Mouse (Mus musculus) midbrain, embryonic 13.5 days (tissue): ENCODE measurements around the gene Ccna1. TPM values are rescaled to one million over a fixed set of nuclear protein-coding genes. Genes with fewer than 3 reads are reported as not detected.

ENCODE experiments used
- ATAC-seq: fragments of 200-750 bp; cut with Nextera tagmentation; 2 replicates; pipeline ENCODE4 v1.8.0; 2017; ENCODE audit warnings: mild to moderate bottlenecking, moderate TSS enrichment, moderate library complexity
- H3K27ac ChIP-seq: fragments of 300-500 bp; sonication (generic); 2 replicates; pipeline ENCODE4 v1.5.1; 2015; ENCODE audit warnings: inconsistent platforms, mild to moderate bottlenecking, moderate library complexity
- H3K27me3 ChIP-seq: fragments of 300-500 bp; sonication (generic); 2 replicates; pipeline ENCODE4 v1.6.1; 2015; ENCODE audit warnings: mild to moderate bottlenecking, inconsistent platforms
- H3K36me3 ChIP-seq: fragments of 300-500 bp; sonication (generic); 2 replicates; pipeline ENCODE4 v1.6.1; 2015; ENCODE audit warnings: mild to moderate bottlenecking, inconsistent platforms
- H3K4me1 ChIP-seq: fragments of 300-500 bp; sonication (generic); replicated peaks from 2 replicates; pipeline ENCODE4 v1.6.1; 2015; ENCODE audit warnings: inconsistent platforms
- H3K4me2 ChIP-seq: fragments of 300-500 bp; sonication (generic); replicated peaks from 2 replicates; pipeline ENCODE4 v1.6.1; 2015; ENCODE audit warnings: moderate library complexity, mild to moderate bottlenecking, inconsistent platforms
- H3K4me3 ChIP-seq: fragments of 300-500 bp; sonication (generic); replicated peaks from 2 replicates; pipeline ENCODE4 v1.5.1; 2015; ENCODE audit warnings: mild to moderate bottlenecking, inconsistent platforms
- H3K9ac ChIP-seq: fragments of 300-500 bp; sonication (generic); replicated peaks from 2 replicates; pipeline ENCODE4 v1.6.1; 2015; ENCODE audit warnings: mild to moderate bottlenecking, inconsistent platforms
- H3K9me3 ChIP-seq: fragments of 300-500 bp; sonication (generic); 2 replicates; pipeline ENCODE4 v1.6.1; 2016; ENCODE audit warnings: mild to moderate bottlenecking, inconsistent platforms
- WGBS: fragments of 180-500 bp; shearing (Covaris S2); methylation state at CpG from one replicate; pipeline ENCODE4 v1.1.7; 2015; 5-methylcytosine and 5-hydroxymethylcytosine counted together
- polyA plus RNA-seq: library from polyadenylated mRNA; unstranded; fragments of >200 nt; fragmentation: Nextera tagmentation; extraction: Ambion mirVana; gene quantifications from 2 replicates; pipeline ENCODE4 v1.2.1, GENCODE M21; 2015

The Ccna1 gene
- polyA plus RNA-seq, 1 experiment from 2014 or later, result 2.0 TPM

DNA sequence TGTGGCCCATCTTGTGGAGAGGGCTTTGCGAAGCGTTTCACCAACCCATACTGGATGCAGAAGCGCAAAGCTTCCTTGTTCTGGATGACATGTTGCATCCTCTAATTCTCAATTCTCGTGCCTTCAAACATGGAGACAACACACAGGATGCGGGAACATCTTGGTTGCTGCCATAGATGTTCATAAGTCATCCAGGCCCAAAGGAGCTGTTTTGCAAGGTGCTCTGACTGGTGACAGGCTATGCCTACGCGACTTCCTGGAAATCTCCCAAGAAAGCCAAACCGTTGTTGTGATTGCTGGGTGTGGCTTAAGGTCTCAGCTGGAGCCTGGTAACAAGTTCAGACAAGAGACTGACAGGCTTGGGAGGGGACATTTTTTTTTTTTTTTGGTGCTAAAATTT, 1.1 kb upstream of the Ccna1 start:
- 71% methylated on average over 8 of the region's 8 CpGs for WGBS
- H3K27me3 ChIP-seq, result peaks cover 31% of the 10 kb centered on the region
- ATAC-seq, result no peak

DNA sequence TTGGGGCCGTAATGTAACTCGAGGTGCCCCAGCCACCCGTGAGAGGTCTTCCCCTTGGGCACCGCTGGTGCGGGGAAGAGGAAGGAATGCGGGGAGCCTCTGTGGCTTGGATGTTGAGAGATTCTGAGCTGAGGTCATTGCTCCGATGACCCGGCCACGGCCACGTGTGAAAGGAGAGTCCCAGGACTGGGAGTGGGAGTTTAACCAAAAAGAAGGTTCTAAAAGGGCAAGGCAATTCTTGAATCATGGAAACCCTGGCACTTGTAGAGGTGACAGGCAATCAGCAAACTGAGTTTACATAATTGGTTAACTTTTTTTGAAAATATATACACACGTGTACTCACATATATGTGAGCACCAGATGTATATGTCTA, 433 bp upstream of the Ccna1 start:
- WGBS, result 6% methylated on average over 11 of the region's 11 CpGs
- no peak for ATAC-seq
- no peak overlapping the region for H3K27ac ChIP-seq
- peak overlapping the region; percentile 78 for H3K9ac ChIP-seq
- peaks cover 32% of the 10 kb centered on the region for H3K27me3 ChIP-seq
- H3K4me3 ChIP-seq, result peak overlapping the region; percentile 67
- H3K36me3 ChIP-seq, result no peaks in the 10 kb centered on the region
- H3K4me2 ChIP-seq, result peak overlapping the region; percentile 98
- H3K9me3 ChIP-seq, result no peaks in the 10 kb centered on the region
- H3K4me1 ChIP-seq, result peaks cover 12% of the 10 kb centered on the region

More for the DNA sequence above, 1.1 kb upstream of the Ccna1 start:
- no peak overlapping the region for H3K9ac ChIP-seq
- no peaks in the 10 kb centered on the region for H3K36me3 ChIP-seq
- peaks cover 12% of the 10 kb centered on the region for H3K4me1 ChIP-seq
- no peak overlapping the region for H3K27ac ChIP-seq
- no peak overlapping the region for H3K4me2 ChIP-seq
- no peak overlapping the region for H3K4me3 ChIP-seq
- no peaks in the 10 kb centered on the region for H3K9me3 ChIP-seq

DNA sequence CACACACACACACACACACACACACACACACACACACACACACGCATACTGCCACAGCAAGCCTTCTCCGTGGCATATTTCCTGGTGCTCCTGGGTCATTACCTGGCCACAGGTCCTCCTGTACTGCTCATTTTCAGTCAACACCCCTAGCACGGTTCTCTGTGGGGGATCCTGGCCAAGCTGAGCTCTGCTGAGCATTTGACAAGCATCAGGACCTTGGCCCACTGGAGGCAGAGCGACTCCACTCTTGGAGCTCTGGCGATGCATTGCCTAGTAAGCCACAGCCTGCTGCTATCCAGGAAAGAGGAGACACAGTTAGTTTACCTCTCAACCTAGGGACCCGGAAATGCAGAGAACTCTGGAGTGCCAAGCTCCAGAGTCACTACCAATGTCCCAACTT, 1.1 kb downstream of the Ccna1 start:
- Histone ChIP-seq H3K4me3 (peak overlapping the region; percentile 67; the same call in 1 of the 2 replicates), H3K9me3 (no peaks in the 10 kb centered on the region), H3K9ac (0 out of 2 replicates have a peak overlapping the region, but pooled peaks have one; percentile 78), H3K27me3 (peaks cover 36% of the 10 kb centered on the region), H3K27ac (no peak overlapping the region), H3K36me3 (no peaks in the 10 kb centered on the region), H3K4me1 (peaks cover 12% of the 10 kb centered on the region), H3K4me2 (peak overlapping the region; percentile 98)
- ATAC-seq, result no peak
- 46% methylated on average over 6 of the region's 6 CpGs for WGBS

DNA sequence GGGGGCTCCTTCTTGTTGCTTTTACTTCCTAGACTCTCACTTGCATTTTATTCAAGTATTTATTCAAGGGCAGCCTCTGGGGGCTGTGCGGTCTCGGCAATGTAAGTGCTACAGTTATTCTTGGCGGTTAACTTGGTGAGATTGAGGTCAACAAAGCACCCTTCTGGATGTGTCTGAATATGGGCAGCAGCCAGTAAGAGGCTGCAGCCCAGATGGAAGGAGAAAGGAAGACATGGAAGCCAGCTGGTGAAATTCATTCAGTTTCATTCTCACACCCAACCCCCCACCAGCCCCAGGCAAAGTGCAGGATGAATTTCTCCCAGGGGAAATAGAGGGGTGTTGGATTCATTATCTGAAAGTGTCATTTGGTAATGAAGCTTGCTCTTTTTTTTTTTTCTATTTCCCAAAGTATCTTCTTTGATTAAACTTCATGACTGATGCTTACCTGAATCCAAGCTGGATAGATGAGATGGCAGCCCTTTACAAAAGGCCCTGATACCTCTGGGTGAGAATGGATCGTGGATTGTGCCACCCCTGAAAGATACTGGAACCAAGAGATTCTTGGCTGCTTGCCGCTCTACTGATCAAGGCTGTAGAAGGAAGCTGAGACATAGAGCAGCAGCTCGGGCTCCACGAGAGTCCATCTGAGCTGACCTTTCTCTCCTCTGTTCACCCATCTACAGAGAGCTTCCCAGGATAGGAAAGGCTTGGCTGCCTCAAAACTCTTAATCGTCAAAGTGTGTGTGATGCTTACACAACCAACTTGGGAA, 10.5 kb downstream of the Ccna1 start:
- no peak overlapping the region for H3K9ac ChIP-seq
- peaks cover 8% of the 10 kb centered on the region for H3K4me1 ChIP-seq
- no peak overlapping the region for H3K4me3 ChIP-seq
- no peak overlapping the region for H3K27ac ChIP-seq
- H3K27me3 ChIP-seq, result no peaks in the 10 kb centered on the region
- no peak overlapping the region for H3K4me2 ChIP-seq
- 68% methylated on average over 8 of the region's 8 CpGs for WGBS
- H3K36me3 ChIP-seq, result no peaks in the 10 kb centered on the region
- ATAC-seq, result no peak
- no peaks in the 10 kb centered on the region for H3K9me3 ChIP-seq

DNA sequence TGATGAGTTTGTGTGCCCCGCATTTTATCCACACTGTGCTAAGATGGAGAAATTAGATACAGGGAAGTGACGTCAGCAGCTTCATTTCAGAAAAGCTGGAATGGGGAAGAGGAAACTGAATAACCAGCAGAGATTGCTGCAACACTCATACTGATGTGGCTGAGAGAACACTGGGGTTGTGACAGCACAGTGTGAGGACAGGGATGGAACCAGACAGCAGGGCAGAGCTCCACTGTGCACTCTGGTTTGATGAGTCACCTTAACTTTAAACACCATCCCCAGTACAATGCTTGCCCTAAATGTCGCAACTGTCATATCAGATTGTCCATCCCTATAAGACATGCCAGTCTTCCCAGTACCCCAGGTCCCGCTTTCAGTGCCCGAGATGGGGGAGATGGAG, 17.7 kb downstream of the Ccna1 start:
- Histone ChIP-seq H3K4me1 (no peaks in the 10 kb centered on the region), H3K4me3 (no peak overlapping the region), H3K9ac (no peak overlapping the region), H3K4me2 (no peak overlapping the region), H3K9me3 (no peaks in the 10 kb centered on the region), H3K36me3 (no peaks in the 10 kb centered on the region), H3K27me3 (no peaks in the 10 kb centered on the region), H3K27ac (no peak overlapping the region)
- ATAC-seq, result no peak
- 87% methylated on average over 5 of the region's 5 CpGs for WGBS

DNA sequence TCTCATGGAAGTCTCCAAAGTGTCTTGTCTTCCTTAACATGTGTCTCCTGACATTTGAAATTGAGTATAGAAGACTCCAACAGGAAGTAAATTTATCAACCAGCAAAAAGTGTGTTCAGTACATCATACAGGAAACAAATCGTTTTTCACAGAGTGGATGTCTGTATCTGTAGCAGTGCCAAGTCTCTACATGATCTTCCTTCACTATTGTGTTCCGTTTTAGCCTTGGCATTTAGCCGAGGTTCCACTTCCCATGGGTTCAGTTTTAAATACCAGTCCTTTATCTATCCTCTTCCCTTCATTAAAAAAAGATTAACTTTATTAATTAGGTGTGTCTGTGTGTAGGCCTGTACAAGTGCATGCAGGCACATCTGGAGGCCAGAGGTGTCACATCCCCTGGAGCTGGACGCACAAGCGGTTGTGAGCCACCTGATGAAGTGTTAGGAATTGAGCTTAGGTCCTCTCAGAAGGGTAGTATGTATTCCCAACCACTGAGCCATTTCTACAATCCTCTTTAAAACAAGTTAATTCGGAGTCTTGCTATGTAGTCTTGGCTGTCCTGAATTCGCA, 27.9 kb downstream of the Ccna1 start:
- WGBS, result 77% methylated on average over 7 of the region's 7 CpGs
- ATAC-seq, result no peak
- no peak overlapping the region for H3K27ac ChIP-seq

DNA sequence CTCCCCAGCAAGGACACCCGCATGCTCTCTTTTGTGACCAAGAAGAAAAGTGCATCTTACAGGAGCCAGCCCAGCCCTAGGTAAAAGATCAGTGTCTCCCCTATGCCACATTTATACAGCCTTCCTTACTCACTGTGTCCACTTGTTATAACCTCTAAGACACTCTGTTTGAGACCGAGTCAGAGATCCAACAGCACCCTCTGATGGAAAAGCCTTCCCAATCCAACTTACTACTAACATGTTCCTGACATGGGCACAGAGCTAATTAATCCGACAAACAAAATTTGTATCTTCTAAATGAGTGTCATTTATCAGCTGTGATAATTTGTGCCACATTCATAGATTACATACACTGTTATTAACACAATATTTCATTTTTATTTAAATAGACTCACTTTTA, 29.8 kb downstream of the Ccna1 start:
- ATAC-seq, result no peak
- H3K9ac ChIP-seq, result no peak overlapping the region
- WGBS, result 82% methylated on average over 3 of the region's 3 CpGs

More for the DNA sequence above, 27.9 kb downstream of the Ccna1 start:
- Histone ChIP-seq H3K4me3 (no peak overlapping the region), H3K9me3 (no peaks in the 10 kb centered on the region), H3K9ac (no peak overlapping the region), H3K36me3 (no peaks in the 10 kb centered on the region), H3K4me1 (no peaks in the 10 kb centered on the region; the same call in 1 of the 2 replicates), H3K4me2 (no peak overlapping the region), H3K27me3 (no peaks in the 10 kb centered on the region)

DNA sequence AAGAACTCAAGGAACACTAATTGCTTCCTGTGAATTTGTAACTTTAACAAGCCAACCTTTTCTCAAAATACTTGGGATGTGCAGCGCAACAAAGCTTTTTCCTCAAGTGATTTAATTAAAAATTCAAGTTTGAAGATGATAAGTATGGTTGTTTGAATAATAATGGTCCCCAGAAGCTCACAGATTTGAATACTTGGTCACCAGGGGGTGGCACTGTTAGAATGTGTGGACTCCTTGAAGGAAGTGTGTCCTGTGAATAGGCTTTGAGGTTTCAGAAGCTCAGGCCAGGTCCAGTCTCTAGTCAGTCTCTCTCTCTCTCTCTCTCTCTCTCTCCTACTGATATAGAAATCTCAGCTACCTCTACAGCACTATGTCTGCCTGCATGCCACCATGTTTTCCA, 32.0 kb downstream of the Ccna1 start:
- H3K27ac ChIP-seq, result no peak overlapping the region
- no peak for ATAC-seq
- H3K4me3 ChIP-seq, result no peak overlapping the region
- H3K9ac ChIP-seq, result no peak overlapping the region
- no peak overlapping the region for H3K4me2 ChIP-seq
- no peaks in the 10 kb centered on the region for H3K36me3 ChIP-seq
- H3K4me1 ChIP-seq, result no peaks in the 10 kb centered on the region; the same call in 1 of the 2 replicates
- no peaks in the 10 kb centered on the region for H3K9me3 ChIP-seq
- WGBS, result 86% methylated on average over 1 of the region's 1 CpGs
- no peaks in the 10 kb centered on the region for H3K27me3 ChIP-seq

More for the DNA sequence above, 29.8 kb downstream of the Ccna1 start:
- no peaks in the 10 kb centered on the region for H3K36me3 ChIP-seq
- H3K9me3 ChIP-seq, result no peaks in the 10 kb centered on the region
- no peaks in the 10 kb centered on the region; the same call in 1 of the 2 replicates for H3K4me1 ChIP-seq
- no peak overlapping the region for H3K4me2 ChIP-seq
- no peaks in the 10 kb centered on the region for H3K27me3 ChIP-seq
- H3K27ac ChIP-seq, result no peak overlapping the region
- no peak overlapping the region for H3K4me3 ChIP-seq

DNA sequence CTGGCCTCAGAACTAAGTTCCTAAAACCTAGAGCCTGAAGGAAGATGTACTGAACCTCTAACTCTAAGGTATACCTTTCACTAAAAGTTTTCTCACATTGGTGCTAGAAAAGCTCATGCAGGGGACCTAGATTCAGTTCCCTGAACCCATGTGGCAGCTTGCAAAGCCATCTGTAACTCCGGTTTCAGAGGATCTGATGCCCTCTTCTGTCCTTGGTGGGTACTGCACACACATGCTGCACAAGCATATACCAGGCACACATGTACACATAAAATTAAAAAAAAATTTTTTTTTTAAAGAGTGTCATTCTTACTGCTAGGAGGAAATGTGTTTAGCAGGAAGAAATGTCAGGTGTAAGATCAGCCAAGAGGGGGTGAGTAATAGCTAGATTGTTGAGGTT, 33.1 kb downstream of the Ccna1 start:
- Histone ChIP-seq H3K4me1 (no peaks in the 10 kb centered on the region), H3K36me3 (no peaks in the 10 kb centered on the region), H3K27me3 (no peaks in the 10 kb centered on the region), H3K4me2 (no peak overlapping the region), H3K4me3 (no peak overlapping the region), H3K9ac (no peak overlapping the region), H3K27ac (no peak overlapping the region), H3K9me3 (no peaks in the 10 kb centered on the region)
- no peak for ATAC-seq
- 96% methylated on average over 1 of the region's 1 CpGs for WGBS

DNA sequence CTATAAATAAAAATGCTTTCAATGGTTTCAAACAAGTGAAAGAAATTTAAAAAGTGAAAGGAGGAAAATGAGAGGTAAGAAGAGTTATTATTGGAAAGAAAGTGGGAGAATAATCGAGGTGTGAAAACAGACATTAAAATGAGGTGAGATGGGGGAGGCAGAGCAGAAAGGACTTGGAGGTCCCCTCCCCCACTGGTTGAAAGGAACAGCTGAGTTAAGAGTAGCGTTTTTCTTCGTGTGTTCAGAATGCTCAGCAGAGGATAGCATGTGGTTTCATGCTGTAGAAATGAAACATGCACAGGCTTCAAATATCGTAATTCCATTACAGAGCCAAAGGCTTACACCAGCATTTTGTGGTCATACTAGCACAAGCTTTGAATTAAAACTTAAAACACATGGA, 42.8 kb downstream of the Ccna1 start:
- WGBS, result 80% methylated on average over 4 of the region's 4 CpGs
- H3K27ac ChIP-seq, result no peak overlapping the region
- no peak overlapping the region for H3K9ac ChIP-seq
- 0 out of 2 replicates have a peak, but pooled peaks cover 2% of the 10 kb centered on the region for H3K27me3 ChIP-seq
- H3K4me3 ChIP-seq, result no peak overlapping the region
- no peak overlapping the region for H3K4me2 ChIP-seq
- no peaks in the 10 kb centered on the region for H3K9me3 ChIP-seq
- peaks cover 15% of the 10 kb centered on the region for H3K4me1 ChIP-seq
- no peaks in the 10 kb centered on the region for H3K36me3 ChIP-seq
- ATAC-seq, result no peak

DNA sequence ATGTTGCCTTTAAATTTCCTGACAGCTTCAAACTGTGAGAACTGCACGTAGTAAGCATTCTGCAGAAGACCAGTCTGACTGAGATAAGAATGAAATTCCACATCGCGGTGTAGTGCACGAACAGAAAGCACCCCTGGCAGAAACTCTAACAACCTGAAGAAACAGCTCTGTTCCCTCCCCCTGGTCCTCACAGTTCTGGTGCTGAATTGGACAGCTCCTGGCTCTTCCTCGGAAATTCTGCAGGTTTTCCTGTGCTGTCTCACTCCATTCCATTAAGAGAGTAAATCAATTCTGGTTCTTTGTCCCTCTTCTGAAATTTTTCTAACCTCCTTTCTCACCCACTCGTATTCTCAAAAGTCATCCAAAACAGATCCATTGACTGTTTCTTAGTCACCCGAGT, 43.6 kb downstream of the Ccna1 start:
- peaks cover 11% of the 10 kb centered on the region for H3K4me1 ChIP-seq
- H3K9ac ChIP-seq, result no peak overlapping the region
- no peak overlapping the region for H3K27ac ChIP-seq
- H3K9me3 ChIP-seq, result no peaks in the 10 kb centered on the region
- no peaks in the 10 kb centered on the region for H3K36me3 ChIP-seq
- H3K4me2 ChIP-seq, result no peak overlapping the region
- H3K27me3 ChIP-seq, result peaks cover 5% of the 10 kb centered on the region; the same call in 1 of the 2 replicates
- ATAC-seq, result no peak
- no peak overlapping the region for H3K4me3 ChIP-seq
- 30% methylated on average over 7 of the region's 7 CpGs for WGBS

DNA sequence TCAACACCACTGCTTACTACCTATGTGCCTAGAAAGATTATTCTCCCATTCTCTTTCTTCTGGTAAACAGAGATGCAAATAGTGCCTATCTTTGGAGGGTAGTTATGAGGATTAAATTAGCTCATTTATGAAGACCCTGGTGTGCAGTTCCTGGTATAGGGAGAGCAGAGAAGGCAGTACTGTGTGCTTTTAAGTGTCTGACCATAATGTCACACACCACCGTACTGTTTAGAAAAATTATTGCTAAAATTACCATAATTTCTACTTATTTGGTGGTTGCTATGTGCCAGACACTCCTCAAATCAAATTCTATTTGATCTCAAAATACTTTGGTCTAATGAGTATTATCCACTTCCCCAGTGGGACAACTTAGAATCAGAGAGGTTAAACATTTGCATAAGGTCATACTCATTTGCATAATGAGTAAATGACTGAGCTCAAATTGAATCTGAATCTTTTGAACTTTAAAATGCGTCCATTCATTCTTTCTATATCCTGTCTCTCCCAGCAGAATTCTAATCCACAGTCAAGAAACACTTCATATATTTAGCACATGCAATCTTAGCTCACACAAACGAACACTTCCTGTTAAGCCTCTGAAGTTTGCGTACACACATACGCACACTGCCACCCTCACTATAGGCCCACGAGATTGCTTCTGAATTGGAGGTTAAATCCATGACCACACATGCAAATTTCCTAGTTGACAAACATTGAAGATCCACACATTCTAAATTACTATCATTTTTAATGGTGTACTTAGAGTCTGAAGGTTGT, 46.1 kb downstream of the Ccna1 start:
- Histone ChIP-seq H3K36me3 (no peaks in the 10 kb centered on the region), H3K9me3 (no peaks in the 10 kb centered on the region), H3K27me3 (peaks cover 5% of the 10 kb centered on the region; the same call in 1 of the 2 replicates), H3K4me1 (peaks cover 7% of the 10 kb centered on the region; the same call in 1 of the 2 replicates), H3K9ac (no peak overlapping the region), H3K27ac (no peak overlapping the region), H3K4me3 (no peak overlapping the region), H3K4me2 (no peak overlapping the region)
- peak; percentile 66; the same call in 1 of the 2 replicates for ATAC-seq
- WGBS, result 37% methylated on average over 6 of the region's 6 CpGs
